ENCODE assay signal across 9 mouse cellular contexts in genomic region chr13:34864420-34865169, GRCm38 (mm10). TPM values are rescaled to one million over a fixed set of nuclear protein-coding genes. Genes with fewer than 3 reads are reported as not detected.
DNase-seq lines count a peak whose midpoint lies in the region; ATAC-seq and TF ChIP-seq lines count a peak whose summit lies in the region.
"Had no signal": no experiment of that assay in that cellular context is flagged by ENCODE, and none has a peak within 500 bp of the region (broad histone marks: within the 10 kb centered on the region; RNA-seq: fewer than 3 reads in every experiment).

No protein-coding gene starts in this region.

- no peak for TF ChIP-seq EP300 in liver, postnatal 0 days (IDR thresholded peaks at IDR 0.05; ENCODE audit: low read depth)

- no peak overlapping the region for H3K27ac ChIP-seq in forebrain, embryonic 15.5 days (replicated peaks)
- no peak overlapping the region for H3K27ac ChIP-seq in kidney, embryonic 14.5 days (ENCODE audit: low read depth, low read length)
- no peak overlapping the region for H3K27ac ChIP-seq in liver, postnatal 0 days (ENCODE audit: low read depth)
- H3K27ac ChIP-seq in neural tube, embryonic 14.5 days (ENCODE audit: low read depth, low read length) = no peak overlapping the region

- peak; percentile 92 for ATAC-seq in forebrain, embryonic 15.5 days (replicated peaks)
- 0 out of 2 replicates have a peak, but pooled peaks have one; percentile 28 for ATAC-seq in kidney, embryonic 14.5 days (ENCODE audit: low FRiP score, low TSS enrichment)
- 0 out of 2 replicates have a peak, but pooled peaks have one; percentile 33 for ATAC-seq in liver, postnatal 0 days
- peak; percentile 87 for ATAC-seq in neural tube, embryonic 14.5 days (ENCODE audit: low read depth)

- no peaks in the 10 kb centered on the region for H3K36me3 ChIP-seq in forebrain, embryonic 15.5 days
- H3K36me3 ChIP-seq in kidney, embryonic 14.5 days (ENCODE audit: control insufficient read depth, insufficient read depth, low read length) = no peaks in the 10 kb centered on the region
- no peaks in the 10 kb centered on the region for H3K36me3 ChIP-seq in liver, postnatal 0 days (replicated peaks; ENCODE audit: insufficient read depth, low read length)
- no peaks in the 10 kb centered on the region for H3K36me3 ChIP-seq in neural tube, embryonic 14.5 days (ENCODE audit: control insufficient read depth, insufficient read depth, low read length)

- peak; percentile 91 for TF ChIP-seq CTCF in liver, postnatal 0 days (IDR thresholded peaks at IDR 0.05; ENCODE audit: low read depth)

- no peak overlapping the region for H3K4me3 ChIP-seq in forebrain, embryonic 15.5 days
- no peak overlapping the region for H3K4me3 ChIP-seq in kidney, embryonic 14.5 days (ENCODE audit: low read length)
- H3K4me3 ChIP-seq in liver, postnatal 0 days (ENCODE audit: low read depth, low read length) = no peak overlapping the region
- H3K4me3 ChIP-seq in neural tube, embryonic 14.5 days (ENCODE audit: low read depth, low read length) = no peak overlapping the region

- WGBS in forebrain, embryonic 15.5 days = 38% methylated on average over 7 of the region's 7 CpGs
- WGBS in kidney, embryonic 14.5 days = 44% methylated on average over 7 of the region's 7 CpGs
- WGBS in liver, postnatal 0 days (ENCODE audit: insufficient replicate concordance) = 36% methylated on average over 7 of the region's 7 CpGs
- WGBS in neural tube, embryonic 14.5 days = 40% methylated on average over 7 of the region's 7 CpGs

- H3K4me1 ChIP-seq in forebrain, embryonic 15.5 days = no peaks in the 10 kb centered on the region
- no peaks in the 10 kb centered on the region for H3K4me1 ChIP-seq in kidney, embryonic 14.5 days (ENCODE audit: control insufficient read depth, insufficient read depth, low read length)
- H3K4me1 ChIP-seq in liver, postnatal 0 days (ENCODE audit: insufficient read depth) = no peaks in the 10 kb centered on the region
- H3K4me1 ChIP-seq in neural tube, embryonic 14.5 days (ENCODE audit: control insufficient read depth, insufficient read depth, low read length) = no peaks in the 10 kb centered on the region

- peak; percentile 39 for DNase-seq in adrenal gland, postnatal 10 days
- DNase-seq in adrenal gland, adult 8-10 months = no peak
- DNase-seq in CD4-positive, CD25-positive, alpha-beta regulatory T cell, adult 2 months (ENCODE audit: low read depth, low spot score) = peak; percentile 81
- peak; percentile 15 for DNase-seq in cerebellum, adult 11 months
- DNase-seq in liver, postnatal 0 days = peak; percentile 16

- H3K4me2 ChIP-seq in forebrain, embryonic 15.5 days (replicated peaks) = no peak overlapping the region
- no peak overlapping the region for H3K4me2 ChIP-seq in kidney, embryonic 14.5 days (replicated peaks; ENCODE audit: low read depth, low read length)
- H3K4me2 ChIP-seq in liver, postnatal 0 days (ENCODE audit: low read depth, low read length) = no peak overlapping the region
- H3K4me2 ChIP-seq in neural tube, embryonic 14.5 days (ENCODE audit: low read depth, low read length) = no peak overlapping the region

- H3K27me3 ChIP-seq in forebrain, embryonic 15.5 days = no peaks in the 10 kb centered on the region
- no peaks in the 10 kb centered on the region for H3K27me3 ChIP-seq in kidney, embryonic 14.5 days (ENCODE audit: control insufficient read depth, insufficient read depth, low read length)
- no peaks in the 10 kb centered on the region for H3K27me3 ChIP-seq in liver, postnatal 0 days (ENCODE audit: insufficient read depth, low read length)
- no peaks in the 10 kb centered on the region for H3K27me3 ChIP-seq in neural tube, embryonic 14.5 days (ENCODE audit: control insufficient read depth, insufficient read depth, low read length)

- no peaks in the 10 kb centered on the region for H3K9me3 ChIP-seq in forebrain, embryonic 15.5 days
- H3K9me3 ChIP-seq in kidney, embryonic 14.5 days (ENCODE audit: control insufficient read depth, low read length) = no peaks in the 10 kb centered on the region
- H3K9me3 ChIP-seq in liver, postnatal 0 days (ENCODE audit: low read length) = no peaks in the 10 kb centered on the region
- H3K9me3 ChIP-seq in neural tube, embryonic 14.5 days (ENCODE audit: control insufficient read depth, low read length) = no peaks in the 10 kb centered on the region

- no peak overlapping the region for H3K9ac ChIP-seq in forebrain, embryonic 15.5 days (replicated peaks)
- no peak overlapping the region for H3K9ac ChIP-seq in kidney, embryonic 14.5 days (ENCODE audit: low read depth, low read length)
- H3K9ac ChIP-seq in liver, postnatal 0 days (replicated peaks) = no peak overlapping the region
- H3K9ac ChIP-seq in neural tube, embryonic 14.5 days (replicated peaks; ENCODE audit: low read depth, low read length) = no peak overlapping the region

RNA-seq across cellular contexts. Expression of gene Prpf4b, which starts 10.5 kb away (rescaled TPM):
- 10 to 100 TPM; 70.9 to 98.9 TPM for total RNA-seq in adrenal gland, postnatal 10 days (2021)
- 100 to 1,000 TPM in 1 of 4 experiments, 10 to 100 TPM in 3; 76.6 to 118 (median 85.6) TPM for total RNA-seq in adrenal gland, adult 8-10 months (2022)
- 68.4 and 69.6 TPM in 2 replicates for polyA plus RNA-seq in forebrain, embryonic 15.5 days (2015; fragmentation: Nextera tagmentation; extraction: Ambion mirVana)
- polyA plus RNA-seq in kidney, embryonic 14.5 days (2014; fragmentation: Nextera tagmentation; extraction: Ambion mirVana) = 66.4 and 89.3 TPM in 2 replicates
- 33.4 and 37.0 TPM in 2 replicates for polyA plus RNA-seq in liver, postnatal 0 days (2015; fragmentation: Nextera tagmentation; extraction: Ambion mirVana)
- 74.4 and 78.0 TPM in 2 replicates for polyA plus RNA-seq in neural tube, embryonic 14.5 days (2014; fragmentation: Nextera tagmentation; extraction: Ambion mirVana)

RNA-seq across cellular contexts. Expression of gene Fam217a, which starts 59.5 kb away (rescaled TPM):
- under 1 TPM; 0.57 to 0.79 TPM for total RNA-seq in adrenal gland, postnatal 10 days (2021)
- 1 to 10 TPM; 1.3 to 2.6 (median 1.7) TPM for total RNA-seq in adrenal gland, adult 8-10 months (2022)
- polyA plus RNA-seq in forebrain, embryonic 15.5 days (2015; fragmentation: Nextera tagmentation; extraction: Ambion mirVana) = 0.71 and 0.97 TPM in 2 replicates
- polyA plus RNA-seq in kidney, embryonic 14.5 days (2014; fragmentation: Nextera tagmentation; extraction: Ambion mirVana) = 5.1 and 6.0 TPM in 2 replicates
- 0.15 and 0.34 TPM in 2 replicates for polyA plus RNA-seq in liver, postnatal 0 days (2015; fragmentation: Nextera tagmentation; extraction: Ambion mirVana)
- polyA plus RNA-seq in neural tube, embryonic 14.5 days (2014; fragmentation: Nextera tagmentation; extraction: Ambion mirVana) = 0.37 and 0.43 TPM in 2 replicates

RNA-seq across cellular contexts. Expression of gene 4933417A18Rik, which starts 59.6 kb away (rescaled TPM):
- total RNA-seq in adrenal gland, postnatal 10 days (2021) = not detected
- total RNA-seq in adrenal gland, adult 8-10 months (2022) = not detected
- polyA plus RNA-seq in forebrain, embryonic 15.5 days (2015; fragmentation: Nextera tagmentation; extraction: Ambion mirVana) = not detected in 2 replicates
- not detected in 2 replicates for polyA plus RNA-seq in kidney, embryonic 14.5 days (2014; fragmentation: Nextera tagmentation; extraction: Ambion mirVana)
- not detected in 2 replicates for polyA plus RNA-seq in liver, postnatal 0 days (2015; fragmentation: Nextera tagmentation; extraction: Ambion mirVana)
- not detected in 2 replicates for polyA plus RNA-seq in neural tube, embryonic 14.5 days (2014; fragmentation: Nextera tagmentation; extraction: Ambion mirVana)
- polyA plus RNA-seq: heart, embryonic 16.5 days had no signal

Comparison
In these comparisons a context has a peak if more than half of its experiments do, and no peak if none do; other contexts are left out.
1. ATAC-seq: peak in every context shown above with its lines; median percentile 92 in forebrain, embryonic 15.5 days; 87 in neural tube, embryonic 14.5 days; 33 in liver, postnatal 0 days; 28 in kidney, embryonic 14.5 days.